Mouse (Mus musculus): Measurements from ENCODE around the gene Cul4a.

Cul4a gene

DNA sequence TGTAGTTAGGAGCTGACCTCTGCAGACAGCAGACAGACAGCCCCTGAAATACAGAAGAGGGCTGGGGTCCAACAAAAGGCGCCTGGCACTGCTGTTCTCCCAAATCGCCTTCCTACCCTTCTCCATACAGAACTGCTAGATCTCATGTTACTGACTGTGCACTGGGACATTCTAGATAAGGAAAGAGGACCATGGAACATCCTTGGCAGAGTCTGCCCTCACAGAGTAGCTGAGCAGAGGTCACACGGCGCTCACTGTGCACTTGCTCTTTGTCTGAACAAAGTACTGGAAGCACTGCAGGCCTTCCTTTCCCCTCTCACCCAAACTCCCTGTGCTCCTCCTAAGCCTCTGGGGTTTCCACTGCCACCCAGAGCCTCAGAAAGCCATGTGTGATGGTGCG lies 36.3 kb downstream of the Cul4a start:
- no peak for DNase-seq

DNA sequence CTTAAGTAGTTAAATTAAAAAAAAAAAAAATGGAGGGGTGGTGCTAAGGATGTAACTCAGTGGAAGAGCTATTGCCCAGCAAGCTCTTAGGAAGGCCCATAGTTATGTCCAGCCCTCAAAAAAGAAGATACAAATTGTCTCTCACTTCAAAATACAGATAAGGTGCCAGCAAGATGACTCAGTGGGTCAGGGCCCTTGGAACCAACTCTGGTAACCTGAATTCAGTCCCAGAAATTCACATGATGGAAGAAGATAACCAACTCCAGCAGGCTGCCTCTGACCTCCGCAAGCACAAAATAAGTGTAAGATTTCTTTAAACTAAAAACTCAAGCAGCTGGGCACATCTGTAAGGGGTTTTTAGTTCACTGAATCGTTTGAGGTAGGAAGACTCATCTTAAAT lies 43.1 kb downstream of the Cul4a start:
- DNase-seq: no peak

DNA sequence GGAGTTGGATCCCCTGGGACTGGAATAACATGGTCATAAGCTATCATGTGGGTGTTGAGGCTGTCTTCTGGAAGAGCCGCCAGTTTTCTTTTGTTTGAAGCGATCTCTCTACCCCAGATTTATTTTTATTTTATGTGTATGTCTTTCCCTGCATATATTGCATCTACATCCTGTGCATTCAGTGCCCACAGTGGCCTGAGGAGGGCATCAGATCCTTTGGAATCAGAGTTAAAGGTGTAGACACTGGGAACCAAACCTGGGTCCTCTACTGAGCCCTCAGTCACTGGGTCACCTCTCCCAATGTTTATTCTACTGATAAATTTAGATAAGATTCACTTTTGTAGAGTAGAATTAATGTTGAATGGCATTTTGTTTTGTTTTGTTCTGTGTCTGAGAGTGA lies 43.9 kb downstream of the Cul4a start:
- DNase-seq: no peak

DNA sequence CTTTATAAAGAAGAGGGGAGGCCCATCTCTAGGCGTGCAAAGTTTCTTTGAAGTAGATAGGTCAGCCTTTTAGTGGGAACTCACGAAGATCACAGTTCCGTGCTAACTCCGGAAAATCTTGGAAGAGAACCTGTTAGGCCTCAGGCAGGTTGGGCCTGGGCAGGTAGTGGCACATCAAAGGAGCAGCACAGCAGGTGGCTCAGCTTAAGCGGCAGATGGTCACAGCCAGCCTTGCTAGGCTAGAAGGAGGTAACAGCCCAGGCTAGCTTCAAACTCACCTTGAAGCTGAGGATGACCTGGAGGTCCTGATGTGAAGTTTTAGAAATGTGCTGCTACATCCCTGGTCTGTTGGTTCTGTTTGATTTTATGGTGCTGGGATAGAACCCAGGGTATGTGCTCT lies 44.4 kb downstream of the Cul4a start:
- DNase-seq: no peak

DNA sequence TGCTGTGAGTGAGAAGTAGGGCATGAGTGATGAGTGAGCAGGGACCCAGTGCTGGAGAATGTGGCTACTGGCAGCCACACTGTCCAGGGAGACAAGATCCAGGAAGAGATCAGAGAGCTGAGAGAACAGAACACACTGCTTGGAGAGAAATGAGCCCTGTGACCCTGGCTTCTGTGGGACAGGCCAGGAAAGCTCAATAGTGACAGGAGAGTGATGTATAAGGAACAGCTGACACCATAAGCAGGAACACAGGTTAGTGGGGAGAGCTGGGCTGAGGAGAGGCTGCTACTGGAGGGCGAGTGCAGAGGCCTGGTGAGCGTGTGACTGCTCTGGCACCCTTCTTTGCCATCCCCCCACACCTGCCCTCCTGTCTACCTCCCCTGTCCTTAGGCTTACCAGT lies 45.5 kb downstream of the Cul4a start:
- no peak for DNase-seq

DNA sequence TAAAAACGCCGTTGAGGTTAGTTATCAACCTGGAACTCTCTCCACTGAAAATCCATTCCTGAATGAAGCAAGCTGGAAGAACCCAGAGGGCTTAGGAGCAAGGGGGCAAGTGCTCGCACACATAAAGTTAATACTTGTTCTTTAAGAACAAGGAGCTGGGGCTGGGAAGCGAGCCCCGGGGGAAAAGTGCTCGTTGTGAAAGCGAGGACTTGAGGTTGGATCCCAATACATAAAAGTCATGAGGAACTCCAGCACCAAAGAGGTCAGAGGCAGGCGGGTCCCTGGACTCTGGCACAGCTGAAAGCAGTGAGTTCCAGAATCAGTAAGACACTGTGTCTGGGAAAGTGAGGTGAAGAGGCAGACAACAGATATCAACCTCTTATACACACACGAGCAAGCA lies 48.7 kb downstream of the Cul4a start:
- no peak for DNase-seq

DNA sequence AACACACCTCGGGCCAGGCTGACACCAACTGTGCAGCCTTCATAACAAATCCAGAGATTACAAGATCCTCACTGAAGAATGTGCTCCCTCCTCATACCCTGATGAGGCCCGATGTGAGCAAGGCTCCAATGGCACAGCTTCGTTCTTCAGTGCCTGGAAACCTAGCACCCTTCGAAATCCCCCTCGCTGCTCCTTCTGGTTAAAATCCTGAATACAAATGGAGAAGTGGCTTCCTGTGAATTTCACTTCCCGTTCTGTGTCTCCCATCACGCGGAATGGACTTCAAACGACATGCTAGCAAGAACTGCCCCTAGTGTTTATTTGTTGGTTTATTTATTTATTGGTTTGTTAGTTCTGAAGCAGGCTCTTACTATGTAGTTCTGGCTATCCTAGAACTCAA lies 49.9 kb downstream of the Cul4a start:
- no peak for DNase-seq

DNA sequence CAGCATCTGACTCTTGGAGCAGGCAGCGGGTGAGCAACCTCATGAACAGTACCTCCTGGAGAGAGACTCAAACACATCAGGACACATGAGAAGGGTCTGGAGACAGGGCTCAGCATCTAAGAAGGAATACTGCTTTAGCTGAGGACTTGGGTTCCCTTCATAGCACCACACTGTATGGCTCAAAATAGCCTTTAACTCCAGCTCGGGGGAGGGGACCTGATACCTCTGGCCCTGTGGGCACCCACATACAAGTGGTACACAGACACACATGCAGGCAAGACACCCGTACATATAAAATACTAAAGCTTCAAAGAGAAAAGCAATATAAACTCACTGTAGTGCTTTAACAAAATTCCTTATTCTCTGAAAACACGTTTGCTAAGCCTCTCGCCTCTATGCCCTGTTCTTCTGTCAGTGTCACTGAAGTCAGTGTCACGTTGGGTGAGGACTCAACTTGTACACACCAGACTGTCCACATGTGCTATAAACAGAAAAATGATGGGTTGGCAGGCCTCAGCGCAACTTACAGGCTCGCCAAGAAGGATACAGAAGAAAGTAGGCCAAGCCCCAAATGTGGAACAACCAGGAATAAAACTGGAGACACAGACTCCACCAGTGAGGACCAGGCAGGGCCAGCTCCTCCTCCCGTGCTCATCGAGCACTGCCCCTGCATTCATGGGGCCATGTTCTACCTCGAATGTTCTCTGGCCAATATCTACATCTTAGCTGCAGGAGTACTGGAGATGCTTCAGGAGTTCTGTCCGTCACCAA lies 51.1 kb downstream of the Cul4a start:
- DNase-seq: no peak

DNA sequence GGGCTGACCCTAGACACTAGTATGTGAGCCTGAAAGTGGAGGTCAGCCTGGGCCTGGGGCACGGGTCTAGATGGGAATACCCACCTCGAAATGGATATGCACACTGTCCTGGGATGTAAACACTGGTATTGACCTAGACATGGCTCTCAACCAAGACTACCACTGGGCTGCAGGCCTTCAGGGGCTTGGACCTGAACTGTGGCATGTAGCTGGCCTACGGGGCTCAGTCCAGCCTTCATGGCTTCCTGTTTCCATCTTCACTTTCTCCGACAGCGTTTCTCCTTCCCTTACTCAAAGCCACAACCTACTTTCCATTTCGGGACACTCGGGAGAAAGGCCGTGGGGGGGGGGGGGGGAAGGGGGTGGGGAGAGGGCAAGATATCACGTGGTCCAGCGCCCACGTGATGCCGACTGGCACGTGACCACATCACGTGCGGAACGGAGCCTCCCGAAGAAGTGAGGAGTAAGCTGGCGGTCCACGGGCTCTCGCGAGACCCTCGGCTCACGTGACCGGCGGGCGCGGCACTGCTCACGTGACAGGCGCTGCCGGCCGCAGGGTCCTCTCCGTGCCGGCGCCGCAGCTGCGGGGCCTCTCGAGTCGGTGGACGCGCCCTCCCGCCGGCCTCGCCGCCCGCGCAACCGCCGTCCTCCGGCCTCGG lies 53.4 kb downstream of the Cul4a start, which contains the start of gene Lamp1:
Gene Lamp1, plus strand, starts transcription at position 444 of the 659 bp plus-strand sequence.
- peak; percentile 93 to 94 for DNase-seq

DNA sequence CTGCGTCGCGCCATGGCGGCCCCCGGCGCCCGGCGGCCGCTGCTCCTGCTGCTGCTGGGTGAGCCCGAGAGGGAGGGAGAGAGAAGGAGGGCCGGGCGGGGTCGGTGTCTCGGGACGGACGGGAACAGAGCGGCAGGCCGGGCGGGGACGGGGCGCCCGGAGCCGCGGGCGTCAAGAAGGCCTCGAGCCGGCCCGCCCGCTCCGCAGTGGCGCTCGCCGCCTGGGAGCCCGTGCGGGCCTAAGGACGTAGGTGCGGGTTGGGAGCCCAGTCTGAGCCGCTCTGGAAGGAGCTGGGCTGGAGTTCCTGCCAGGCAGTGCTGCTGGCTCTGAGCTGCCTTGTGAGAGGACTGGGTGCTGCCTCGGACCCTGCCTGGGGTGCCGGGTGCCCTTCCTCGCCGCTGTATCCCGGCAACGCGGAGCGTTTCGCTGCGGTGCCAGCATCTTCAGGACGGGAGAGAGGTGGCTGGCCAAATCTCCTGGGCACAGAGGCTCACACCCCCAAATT lies 54.0 kb downstream of the Cul4a start:
- no peak for DNase-seq

DNA sequence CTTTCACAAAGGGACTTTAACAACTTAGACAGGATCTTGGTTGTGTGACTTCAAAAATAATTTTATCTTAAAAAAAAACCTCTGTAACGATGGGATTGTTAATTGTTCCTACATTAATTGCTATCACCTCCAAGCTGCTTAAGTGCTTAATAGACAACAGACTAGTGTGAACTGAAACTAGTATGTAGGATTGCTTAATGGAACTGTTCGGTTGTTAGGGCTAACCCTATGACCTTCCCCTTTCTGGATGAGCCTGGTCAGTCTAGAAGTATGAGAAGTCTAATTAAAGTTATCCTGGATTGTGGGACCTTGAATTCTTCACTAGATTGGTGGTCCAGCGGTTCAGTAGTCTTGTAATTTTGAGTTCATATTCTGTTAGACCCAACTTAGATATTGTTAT lies 55.3 kb downstream of the Cul4a start:
- no peak for DNase-seq

DNA sequence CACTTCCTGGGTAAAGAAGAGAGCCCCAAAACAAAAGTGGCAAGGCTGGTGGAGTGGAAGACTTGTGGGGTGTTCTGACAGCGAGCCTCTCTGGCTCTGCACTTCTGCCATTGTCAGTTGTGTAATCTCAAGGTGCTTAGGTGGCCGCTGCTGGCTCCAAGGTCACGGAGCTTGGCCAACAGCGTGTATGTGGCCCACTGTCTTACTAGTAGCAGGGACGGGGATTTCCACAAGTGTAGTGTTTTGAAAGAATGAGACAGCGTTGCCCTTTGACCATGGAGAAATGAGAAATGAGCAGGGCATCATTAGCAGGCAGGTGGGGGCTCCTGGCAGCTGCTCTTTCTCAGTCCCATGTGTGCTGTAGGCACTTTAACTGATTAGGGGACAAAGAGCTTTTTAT lies 56.7 kb downstream of the Cul4a start:
- DNase-seq: no peak

DNA sequence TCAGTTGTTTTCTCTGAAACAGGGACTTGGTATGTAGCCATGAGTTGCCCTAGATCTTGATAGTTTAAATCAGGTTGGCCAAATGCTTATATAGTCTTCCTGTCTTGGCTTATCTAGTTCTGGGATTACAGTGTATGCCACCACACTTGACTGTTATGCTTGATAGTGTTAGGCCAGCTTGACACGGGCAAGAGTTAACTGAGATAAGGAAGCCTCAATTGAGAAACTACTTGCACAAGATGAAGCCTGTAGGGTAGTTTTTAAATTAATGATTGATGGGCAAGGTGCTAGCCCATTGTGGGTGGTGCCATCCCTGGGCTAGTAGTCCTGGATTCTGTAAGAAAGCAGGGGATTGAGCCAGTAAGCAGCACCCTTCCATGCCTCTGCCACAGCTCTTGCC lies 58.1 kb downstream of the Cul4a start:
- DNase-seq: no peak

DNA sequence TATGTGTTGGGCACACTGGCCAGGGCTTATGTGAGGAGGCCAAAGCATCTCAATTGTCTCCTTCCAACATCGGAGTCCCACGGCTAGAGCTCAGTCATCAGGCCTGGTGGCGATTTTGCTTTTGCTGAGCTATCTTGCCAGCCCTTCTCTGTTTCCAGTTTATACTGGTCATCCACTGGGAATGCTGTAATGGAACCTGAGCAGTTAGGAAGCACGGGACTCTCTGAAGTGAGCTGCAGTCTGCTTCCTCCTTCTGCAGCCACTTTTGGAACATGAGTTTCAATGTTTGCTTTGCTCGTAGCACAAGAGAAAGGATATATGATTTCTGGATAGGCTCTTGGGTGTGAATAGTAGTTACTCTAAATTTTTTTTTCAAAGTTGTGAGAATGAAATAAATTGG lies 58.9 kb downstream of the Cul4a start:
- no peak for DNase-seq

DNA sequence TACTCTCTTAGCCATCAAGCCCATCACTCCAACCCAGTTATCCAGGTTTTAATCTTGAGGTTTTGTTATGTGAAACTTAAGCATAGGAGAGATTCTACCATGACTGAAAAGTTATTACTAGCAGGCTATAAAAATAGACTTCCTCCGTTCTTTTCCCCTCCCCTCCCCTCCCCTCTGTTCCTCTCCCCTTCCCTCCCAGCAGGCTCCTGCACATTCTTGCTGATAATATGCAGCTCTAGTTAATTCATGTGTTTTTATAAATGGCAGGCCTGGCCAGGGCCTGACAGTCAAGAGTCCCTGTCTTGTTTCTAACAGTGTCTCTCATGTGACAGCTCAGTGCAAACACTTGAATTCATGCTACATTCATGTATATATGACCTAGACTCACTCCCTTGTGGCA lies 65.1 kb downstream of the Cul4a start:
- no peak for DNase-seq

DNA sequence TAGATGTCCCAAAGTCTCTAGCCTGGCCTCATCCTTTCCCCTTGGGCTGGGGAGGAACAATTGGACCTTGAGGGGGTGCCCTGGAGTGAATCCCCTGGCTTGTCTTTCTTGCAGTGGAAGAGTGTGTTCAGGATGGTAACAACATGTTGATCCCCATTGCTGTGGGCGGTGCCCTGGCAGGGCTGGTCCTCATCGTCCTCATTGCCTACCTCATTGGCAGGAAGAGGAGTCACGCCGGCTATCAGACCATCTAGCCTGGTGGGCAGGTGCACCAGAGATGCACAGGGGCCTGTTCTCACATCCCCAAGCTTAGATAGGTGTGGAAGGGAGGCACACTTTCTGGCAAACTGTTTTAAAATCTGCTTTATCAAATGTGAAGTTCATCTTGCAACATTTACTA lies 68.9 kb downstream of the Cul4a start:
- DNase-seq: no peak

DNA sequence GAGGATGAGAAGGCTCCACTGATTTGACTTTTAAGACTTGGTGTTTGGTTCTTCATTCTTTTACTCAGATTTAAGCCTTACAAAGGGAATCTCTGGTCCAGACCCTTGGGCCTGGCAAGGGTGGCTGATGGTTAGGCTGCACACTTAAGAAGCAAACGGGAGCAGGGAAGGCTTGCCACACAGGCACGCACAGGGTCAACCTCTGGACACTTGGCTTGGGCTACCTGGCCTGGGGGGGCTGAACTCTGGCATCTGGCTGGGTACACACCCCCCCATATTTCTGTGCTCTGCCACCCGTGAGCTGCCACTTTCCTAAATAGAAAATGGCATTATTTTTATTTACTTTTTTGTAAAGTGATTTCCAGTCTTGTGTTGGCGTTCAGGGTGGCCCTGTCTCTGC lies 69.4 kb downstream of the Cul4a start:
- DNase-seq: no peak

DNA sequence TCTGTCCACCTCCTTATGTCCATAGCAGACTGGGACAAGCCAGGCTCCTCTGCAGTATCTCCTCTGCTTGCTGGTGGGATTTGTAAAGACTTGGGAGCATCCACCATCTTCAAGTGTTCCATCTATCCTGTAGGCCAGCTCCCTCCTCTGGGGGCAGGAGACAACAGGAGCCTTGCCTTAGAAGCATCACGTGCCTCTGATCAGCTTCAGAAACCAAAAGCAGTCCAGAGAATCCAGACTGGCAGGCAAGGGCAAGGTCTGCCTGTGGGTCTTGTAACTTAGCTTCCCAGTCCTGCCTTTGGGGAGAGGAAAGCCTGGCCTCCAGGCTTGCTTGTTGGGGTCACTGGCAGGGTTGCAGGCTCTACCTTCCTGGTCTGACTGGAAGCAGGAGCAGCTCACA lies 70.2 kb downstream of the Cul4a start:
- no peak for DNase-seq

DNA sequence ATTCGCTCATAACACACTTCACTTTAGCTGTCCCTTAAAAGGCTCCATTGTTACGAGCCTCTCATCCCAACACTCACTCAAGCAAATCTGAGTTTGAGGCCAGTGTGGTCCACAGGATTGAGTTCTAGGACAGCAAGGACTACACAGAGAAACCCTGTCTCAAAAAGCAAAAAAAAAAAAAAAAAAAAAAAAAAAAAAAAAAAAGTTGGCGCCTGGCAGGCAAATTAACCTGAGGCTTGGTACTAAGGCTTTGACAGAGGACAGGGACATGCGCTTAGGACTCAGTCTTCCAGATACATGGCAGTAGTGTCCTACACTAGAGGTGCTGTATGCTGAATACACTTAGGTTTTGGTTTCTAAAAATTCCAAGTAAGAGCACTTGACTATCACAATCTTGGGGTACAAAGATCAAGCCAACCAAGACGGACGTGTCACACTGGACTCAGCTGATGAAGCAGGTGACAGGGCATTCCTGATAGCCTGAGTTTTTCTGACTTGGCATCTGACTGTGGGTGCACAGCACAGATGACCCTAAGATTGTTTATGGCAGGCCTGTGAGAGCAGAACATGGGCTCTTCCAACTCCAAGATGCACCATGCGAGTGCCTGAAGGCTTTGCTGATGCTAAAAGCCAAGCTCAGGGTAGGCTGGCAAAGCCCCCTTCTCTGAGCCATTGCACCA lies 71.9 kb downstream of the Cul4a start:
- no peak for DNase-seq

DNA sequence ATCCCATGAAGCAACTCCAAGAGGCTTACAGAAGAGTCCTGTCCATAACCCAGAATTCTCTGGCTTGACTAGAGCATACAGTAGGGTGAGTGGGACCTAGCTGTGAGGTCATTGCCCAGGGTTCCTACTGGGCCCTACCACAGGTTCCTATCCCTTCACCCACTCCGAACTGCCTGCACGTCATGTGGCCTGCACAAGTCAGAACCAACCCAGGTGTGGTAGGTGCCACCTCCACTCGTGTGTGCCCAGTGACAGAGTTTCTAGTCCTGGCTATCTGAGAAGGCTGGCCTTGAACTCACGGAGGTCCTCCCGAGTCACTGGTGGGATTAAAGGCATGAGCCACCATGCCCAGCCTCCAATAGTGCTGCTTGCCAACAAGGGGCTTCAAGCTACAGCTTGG lies 72.7 kb downstream of the Cul4a start:
- DNase-seq: no peak

DNA sequence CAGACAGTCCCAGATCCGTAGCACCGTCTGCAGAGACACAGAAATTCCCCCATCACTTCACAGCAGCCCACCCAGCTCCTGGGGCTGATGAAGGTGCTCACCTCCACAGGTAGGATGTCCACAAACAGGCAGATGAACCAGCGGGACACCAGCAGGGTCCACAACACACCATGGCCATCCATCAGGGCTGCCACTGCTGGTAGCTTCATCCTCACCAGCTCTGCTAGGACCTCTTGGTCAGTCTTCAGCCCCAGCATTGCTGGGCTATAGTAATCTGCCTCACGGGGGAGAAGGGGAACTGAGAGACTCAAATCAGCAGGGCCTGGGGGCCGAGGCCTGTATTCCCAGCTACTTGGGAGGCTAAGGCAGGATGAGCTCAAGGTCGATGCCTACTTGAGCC lies 74.1 kb downstream of the Cul4a start:
- no peak for DNase-seq

DNA sequence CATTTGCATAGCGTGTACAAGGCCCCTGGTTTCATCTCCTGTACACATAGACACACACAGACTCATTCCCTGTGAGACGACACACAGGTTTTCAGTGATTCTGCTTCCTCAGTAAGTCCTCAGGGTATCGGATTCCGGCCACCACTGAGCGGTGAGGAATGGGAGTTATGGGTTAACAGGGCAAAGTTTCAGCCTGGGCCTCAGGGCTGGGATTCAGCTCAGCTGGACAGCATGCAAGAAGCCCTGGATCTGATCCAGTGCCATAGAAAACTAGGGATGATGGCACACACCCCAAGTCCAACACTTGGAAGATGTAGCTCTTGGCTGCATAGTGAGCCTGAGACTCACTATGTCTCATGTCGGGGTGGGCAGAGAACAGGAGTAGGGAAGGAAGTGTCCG lies 74.5 kb downstream of the Cul4a start:
- no peak for DNase-seq

DNA sequence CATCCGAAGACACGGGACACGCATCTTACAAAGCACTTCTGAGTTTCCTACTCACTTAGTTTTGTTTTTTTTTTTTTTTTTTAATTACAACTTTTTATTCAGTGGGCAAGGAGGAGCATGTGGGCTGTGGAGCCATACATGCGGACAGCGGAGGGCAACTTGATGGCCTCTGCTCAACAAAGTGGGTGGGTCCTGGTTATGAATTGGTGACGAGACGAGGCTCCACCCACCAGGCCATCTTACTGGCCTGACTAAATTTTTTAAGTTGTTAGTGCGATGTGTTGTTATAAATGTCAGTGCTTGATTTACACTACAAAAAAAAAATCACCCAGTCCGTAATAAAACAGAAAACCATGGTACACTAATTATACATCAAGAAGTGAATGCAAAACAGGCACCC lies 75.0 kb downstream of the Cul4a start:
- no peak for DNase-seq

Data from thymus, adult 18-20 months (tissue).